Mouse (Mus musculus): ENCODE data around the gene E030030I06Rik.
A peak's percentile ranks its signal among the peaks of the same experiment; 100 is the strongest.
"Not testable (repeated sequence)": the region's sequence is repeated elsewhere in the genome, so short reads cannot be mapped to it uniquely, and the experiment has no call there.

The E030030I06Rik gene

GRCm38 (mm10) chr10:22151863-22152640, 3.0 kb upstream of the E030030I06Rik start:
- DNase-seq (ENCODE audit: low read depth, low spot score), result not testable (repeated sequence)

GRCm38 (mm10) chr10:22151056-22151862, 2.2 kb upstream of the E030030I06Rik start:
- peak; percentile 36 for DNase-seq (ENCODE audit: low read depth, low spot score)

GRCm38 (mm10) chr10:22150593-22150992, 1.5 kb upstream of the E030030I06Rik start:
- DNase-seq (ENCODE audit: low read depth, low spot score), result peak; percentile 62

GRCm38 (mm10) chr10:22149691-22150465, 808 bp upstream of the E030030I06Rik start:
- peak; percentile 76 for DNase-seq (ENCODE audit: low read depth, low spot score)

- peak; percentile 88 for DNase-seq (ENCODE audit: low read depth, low spot score)
Measured at GRCm38 (mm10) chr10:22148441-22149072, 513 bp downstream of the E030030I06Rik start.

GRCm38 (mm10) chr10:22142926-22143325, 6.1 kb downstream of the E030030I06Rik start:
- DNase-seq (ENCODE audit: low read depth, low spot score), result no peak

GRCm38 (mm10) chr10:22142194-22142593, 6.9 kb downstream of the E030030I06Rik start:
- peak; percentile 94 for DNase-seq (ENCODE audit: low read depth, low spot score)

GRCm38 (mm10) chr10:22140665-22141280, 8.3 kb downstream of the E030030I06Rik start:
- DNase-seq (ENCODE audit: low read depth, low spot score), result peak; percentile 87

- DNase-seq (ENCODE audit: low read depth, low spot score), result no peak
Measured at GRCm38 (mm10) chr10:22074531-22074930, 74.5 kb downstream of the E030030I06Rik start.

GRCm38 (mm10) chr10:22072739-22073138, 76.3 kb downstream of the E030030I06Rik start:
- DNase-seq (ENCODE audit: low read depth, low spot score), result no peak

GRCm38 (mm10) chr10:22070576-22070975, 78.5 kb downstream of the E030030I06Rik start:
- DNase-seq (ENCODE audit: low read depth, low spot score), result no peak

GRCm38 (mm10) chr10:22070168-22070567, 78.9 kb downstream of the E030030I06Rik start:
- no peak for DNase-seq (ENCODE audit: low read depth, low spot score)

GRCm38 (mm10) chr10:22067979-22068378, 81.1 kb downstream of the E030030I06Rik start, which contains the start of gene 4930444G20Rik:
Gene 4930444G20Rik (minus strand): TSS chr10:22068079.
- not testable (repeated sequence) for DNase-seq (ENCODE audit: low read depth, low spot score)
